11 mouse cellular contexts compared by ENCODE assay signal in genomic region chr8:84179946-84180345, GRCm38 (mm10). TPM values are rescaled to one million over a fixed set of nuclear protein-coding genes. Genes with fewer than 3 reads are reported as not detected.
DNase-seq lines count a peak whose midpoint lies in the region; ATAC-seq and TF ChIP-seq lines count a peak whose summit lies in the region.
"Had no signal": no experiment of that assay in that cellular context is flagged by ENCODE, and none has a peak within 500 bp of the region (broad histone marks: within the 10 kb centered on the region; RNA-seq: fewer than 3 reads in every experiment).

No protein-coding gene starts in this region.

- H3K4me2 ChIP-seq in liver, embryonic 11.5 days: peak overlapping the region; percentile 64
- H3K4me2 ChIP-seq in forebrain, embryonic 15.5 days (replicated peaks): peak overlapping the region; percentile 70
- H3K4me2 ChIP-seq in limb, embryonic 14.5 days (replicated peaks; ENCODE audit: low read depth, low read length, severe bottlenecking): peak overlapping the region; percentile 55
- peak overlapping the region; percentile 83 for H3K4me2 ChIP-seq in neural tube, embryonic 15.5 days

- H3K27ac ChIP-seq in liver, embryonic 11.5 days (ENCODE audit: low read depth, low read length): peak overlapping the region; percentile 51
- peak overlapping the region; percentile 83 for H3K27ac ChIP-seq in forebrain, embryonic 15.5 days (replicated peaks)
- 0 out of 2 replicates have a peak overlapping the region, but pooled peaks have one; percentile 10 for H3K27ac ChIP-seq in limb, embryonic 14.5 days (replicated peaks; ENCODE audit: low read depth, low read length)
- peak overlapping the region; percentile 64 for H3K27ac ChIP-seq in neural tube, embryonic 15.5 days (replicated peaks)

- H3K36me3 ChIP-seq in liver, embryonic 11.5 days (ENCODE audit: control insufficient read depth, insufficient read depth, low read length): no peaks in the 10 kb centered on the region
- H3K36me3 ChIP-seq in forebrain, embryonic 15.5 days: peaks cover 5% of the 10 kb centered on the region; the same call in 1 of the 2 replicates
- H3K36me3 ChIP-seq in limb, embryonic 14.5 days (ENCODE audit: control insufficient read depth, insufficient read depth, low read length): peaks cover 11% of the 10 kb centered on the region
- H3K36me3 ChIP-seq in neural tube, embryonic 15.5 days: peaks cover 13% of the 10 kb centered on the region
- H3K36me3 ChIP-seq: G1E had no signal

- TF ChIP-seq POLR2A in limb, embryonic 14.5 days (IDR thresholded peaks at IDR 0.05; ENCODE audit: borderline replicate concordance, extremely low read depth, insufficient read depth, insufficient read length): no peak

- WGBS in liver, embryonic 11.5 days: 27% methylated on average over 4 of the region's 4 CpGs
- 9% methylated on average over 4 of the region's 4 CpGs for WGBS in forebrain, embryonic 15.5 days
- WGBS in limb, embryonic 14.5 days: 5% methylated on average over 4 of the region's 4 CpGs
- 4% methylated on average over 4 of the region's 4 CpGs for WGBS in neural tube, embryonic 15.5 days

- DNase-seq in liver, embryonic 11.5 days (ENCODE audit: low spot score): no peak
- no peak for DNase-seq in liver
- DNase-seq in limb, embryonic 14.5 days (ENCODE audit: low spot score): no peak
- no peak for DNase-seq in spleen, postnatal 36 days (ENCODE audit: low spot score in 2 of 2)
- no peak for DNase-seq in lung, adult 18-20 months

- H3K4me3 ChIP-seq in liver, embryonic 11.5 days (ENCODE audit: low read depth, low read length): peak overlapping the region; percentile 24; the same call in 1 of the 2 replicates
- peak overlapping the region; percentile 35 for H3K4me3 ChIP-seq in forebrain, embryonic 15.5 days
- H3K4me3 ChIP-seq in limb, embryonic 14.5 days (replicated peaks; ENCODE audit: low read length): peak overlapping the region; percentile 25
- peak overlapping the region; percentile 29 for H3K4me3 ChIP-seq in neural tube, embryonic 15.5 days (replicated peaks)

- ATAC-seq in liver, embryonic 11.5 days (replicated peaks; ENCODE audit: low FRiP score): no peak
- no peak; the same call in 1 of the 2 replicates for ATAC-seq in forebrain, embryonic 15.5 days (replicated peaks)
- ATAC-seq in limb, embryonic 14.5 days (ENCODE audit: low FRiP score, low read depth): no peak
- ATAC-seq in neural tube, embryonic 15.5 days (ENCODE audit: low FRiP score): no peak
- ATAC-seq in granulocyte monocyte progenitor cell, adult 5-6 weeks (replicated peaks; ENCODE audit: poor library complexity, severe bottlenecking): no peak

- H3K9ac ChIP-seq in liver, embryonic 11.5 days (ENCODE audit: low read depth, low read length): peak overlapping the region; percentile 35
- peak overlapping the region; percentile 53 for H3K9ac ChIP-seq in forebrain, embryonic 15.5 days (replicated peaks)
- peak overlapping the region; percentile 51 for H3K9ac ChIP-seq in limb, embryonic 14.5 days (ENCODE audit: low read depth, low read length, severe bottlenecking)
- H3K9ac ChIP-seq in neural tube, embryonic 15.5 days (replicated peaks): peak overlapping the region; percentile 40

- H3K4me1 ChIP-seq in liver, embryonic 11.5 days (replicated peaks; ENCODE audit: control insufficient read depth, insufficient read depth, low read length): peaks cover 28% of the 10 kb centered on the region
- H3K4me1 ChIP-seq in forebrain, embryonic 15.5 days: peaks cover 57% of the 10 kb centered on the region
- H3K4me1 ChIP-seq in limb, embryonic 14.5 days (ENCODE audit: control insufficient read depth, insufficient read depth, low read length): peaks cover 40% of the 10 kb centered on the region
- H3K4me1 ChIP-seq in neural tube, embryonic 15.5 days: peaks cover 71% of the 10 kb centered on the region

- peaks cover 25% of the 10 kb centered on the region for H3K27me3 ChIP-seq in liver, embryonic 11.5 days (replicated peaks; ENCODE audit: control insufficient read depth, insufficient read depth, low read length)
- no peaks in the 10 kb centered on the region for H3K27me3 ChIP-seq in forebrain, embryonic 15.5 days
- H3K27me3 ChIP-seq in limb, embryonic 14.5 days (ENCODE audit: control insufficient read depth, insufficient read depth, low read length): no peaks in the 10 kb centered on the region
- no peaks in the 10 kb centered on the region for H3K27me3 ChIP-seq in neural tube, embryonic 15.5 days (replicated peaks)

- H3K9me3 ChIP-seq in liver, embryonic 11.5 days (ENCODE audit: control insufficient read depth, low read length): no peaks in the 10 kb centered on the region
- H3K9me3 ChIP-seq in forebrain, embryonic 15.5 days: no peaks in the 10 kb centered on the region
- H3K9me3 ChIP-seq in limb, embryonic 14.5 days (ENCODE audit: control insufficient read depth, low read length): no peaks in the 10 kb centered on the region
- no peaks in the 10 kb centered on the region for H3K9me3 ChIP-seq in neural tube, embryonic 15.5 days (replicated peaks)
- H3K9me3 ChIP-seq: G1E had no signal

RNA-seq across cellular contexts. Expression of gene Nanos3, which starts 5.1 kb away (rescaled TPM):
- polyA plus RNA-seq in liver, embryonic 11.5 days (2014; fragmentation: Nextera tagmentation; extraction: Ambion mirVana): 1.2 and 1.8 TPM in 2 replicates
- polyA plus RNA-seq in forebrain, embryonic 15.5 days (2015; fragmentation: Nextera tagmentation; extraction: Ambion mirVana): 6.2 and 7.1 TPM in 2 replicates
- 3.0 and 4.8 TPM in 2 replicates for polyA plus RNA-seq in limb, embryonic 14.5 days (2012; rRNA removed)
- 5.4 and 5.8 TPM in 2 replicates for polyA plus RNA-seq in limb, embryonic 14.5 days (2014; fragmentation: Nextera tagmentation; extraction: Ambion mirVana)
- polyA plus RNA-seq in neural tube, embryonic 15.5 days (2015; fragmentation: Nextera tagmentation; extraction: Ambion mirVana): 7.4 and 11.9 TPM in 2 replicates
- total RNA-seq in granulocyte monocyte progenitor cell, adult 5-6 weeks (2014; fragmentation: Nextera tagmentation): 3.5 and 9.6 TPM in 2 replicates
- not detected in 2 replicates for total RNA-seq in granulocyte monocyte progenitor cell, adult 5-6 weeks (2017)
- total RNA-seq: G1E; hematopoietic stem cell, adult 5-6 weeks had no signal
- polyA plus RNA-seq: G1E had no signal

RNA-seq across cellular contexts. Expression of gene 4930432K21Rik, which starts 32.1 kb away (rescaled TPM):
- polyA plus RNA-seq in liver, embryonic 11.5 days (2014; fragmentation: Nextera tagmentation; extraction: Ambion mirVana): 0.36 and 0.47 TPM in 2 replicates
- polyA plus RNA-seq in forebrain, embryonic 15.5 days (2015; fragmentation: Nextera tagmentation; extraction: Ambion mirVana): 2.4 and 2.7 TPM in 2 replicates
- 1.7 TPM in 2 replicates for polyA plus RNA-seq in limb, embryonic 14.5 days (2012; rRNA removed)
- 0.44 and 0.72 TPM in 2 replicates for polyA plus RNA-seq in limb, embryonic 14.5 days (2014; fragmentation: Nextera tagmentation; extraction: Ambion mirVana)
- 2.0 and 2.6 TPM in 2 replicates for polyA plus RNA-seq in neural tube, embryonic 15.5 days (2015; fragmentation: Nextera tagmentation; extraction: Ambion mirVana)
- total RNA-seq in granulocyte monocyte progenitor cell, adult 5-6 weeks (2014; fragmentation: Nextera tagmentation): 1.2 TPM in 1 of 2 replicates, not detected in the other
- total RNA-seq in granulocyte monocyte progenitor cell, adult 5-6 weeks (2017): 1.2 and 1.8 TPM in 2 replicates

RNA-seq across cellular contexts. Expression of gene Cc2d1a, which starts 32.2 kb away (rescaled TPM):
- polyA plus RNA-seq in liver, embryonic 11.5 days (2014; fragmentation: Nextera tagmentation; extraction: Ambion mirVana): 13.7 and 14.1 TPM in 2 replicates
- 32.4 and 34.8 TPM in 2 replicates for polyA plus RNA-seq in forebrain, embryonic 15.5 days (2015; fragmentation: Nextera tagmentation; extraction: Ambion mirVana)
- polyA plus RNA-seq in limb, embryonic 14.5 days (2012; rRNA removed): 30.9 and 34.3 TPM in 2 replicates
- polyA plus RNA-seq in limb, embryonic 14.5 days (2014; fragmentation: Nextera tagmentation; extraction: Ambion mirVana): 21.6 and 22.9 TPM in 2 replicates
- polyA plus RNA-seq in neural tube, embryonic 15.5 days (2015; fragmentation: Nextera tagmentation; extraction: Ambion mirVana): 41.3 and 43.7 TPM in 2 replicates
- total RNA-seq in granulocyte monocyte progenitor cell, adult 5-6 weeks (2014; fragmentation: Nextera tagmentation): 11.8 and 13.5 TPM in 2 replicates
- 4.2 and 9.0 TPM in 2 replicates for total RNA-seq in granulocyte monocyte progenitor cell, adult 5-6 weeks (2017)

RNA-seq across cellular contexts. Expression of gene Podnl1, which starts 54.2 kb away (rescaled TPM):
- polyA plus RNA-seq in liver, embryonic 11.5 days (2014; fragmentation: Nextera tagmentation; extraction: Ambion mirVana): 0.12 and 0.26 TPM in 2 replicates
- polyA plus RNA-seq in forebrain, embryonic 15.5 days (2015; fragmentation: Nextera tagmentation; extraction: Ambion mirVana): 0.32 TPM in 2 replicates
- 4.9 and 6.7 TPM in 2 replicates for polyA plus RNA-seq in limb, embryonic 14.5 days (2012; rRNA removed)
- 1.3 and 1.5 TPM in 2 replicates for polyA plus RNA-seq in limb, embryonic 14.5 days (2014; fragmentation: Nextera tagmentation; extraction: Ambion mirVana)
- 0.47 and 0.49 TPM in 2 replicates for polyA plus RNA-seq in neural tube, embryonic 15.5 days (2015; fragmentation: Nextera tagmentation; extraction: Ambion mirVana)
- 0.41 TPM in 1 of 2 replicates, not detected in the other for total RNA-seq in granulocyte monocyte progenitor cell, adult 5-6 weeks (2014; fragmentation: Nextera tagmentation)
- total RNA-seq in granulocyte monocyte progenitor cell, adult 5-6 weeks (2017): 0.26 TPM in 1 of 2 replicates, not detected in the other
- total RNA-seq: G1E; left cerebral cortex, postnatal 14 days had no signal

RNA-seq across cellular contexts. Expression of gene Zswim4, which starts 56.9 kb away (rescaled TPM):
- polyA plus RNA-seq in liver, embryonic 11.5 days (2014; fragmentation: Nextera tagmentation; extraction: Ambion mirVana): 7.9 and 9.1 TPM in 2 replicates
- polyA plus RNA-seq in forebrain, embryonic 15.5 days (2015; fragmentation: Nextera tagmentation; extraction: Ambion mirVana): 41.1 and 42.8 TPM in 2 replicates
- 23.8 and 35.1 TPM in 2 replicates for polyA plus RNA-seq in limb, embryonic 14.5 days (2012; rRNA removed)
- 13.9 and 17.1 TPM in 2 replicates for polyA plus RNA-seq in limb, embryonic 14.5 days (2014; fragmentation: Nextera tagmentation; extraction: Ambion mirVana)
- 14.8 and 16.0 TPM in 2 replicates for polyA plus RNA-seq in neural tube, embryonic 15.5 days (2015; fragmentation: Nextera tagmentation; extraction: Ambion mirVana)
- 4.6 and 8.1 TPM in 2 replicates for total RNA-seq in granulocyte monocyte progenitor cell, adult 5-6 weeks (2014; fragmentation: Nextera tagmentation)
- 4.5 and 4.8 TPM in 2 replicates for total RNA-seq in granulocyte monocyte progenitor cell, adult 5-6 weeks (2017)

Comparison
In these comparisons a context has a peak if more than half of its experiments do, and no peak if none do; other contexts are left out.
1. H3K27ac ChIP-seq: peak in every context shown above with its lines; median percentile 83 in forebrain, embryonic 15.5 days; 64 in neural tube, embryonic 15.5 days; 51 in liver, embryonic 11.5 days; 10 in limb, embryonic 14.5 days.